Mouse (Mus musculus) liver, adult (tissue): Measurements from ENCODE around the gene Cfap126.
A peak's percentile ranks its signal among the peaks of the same experiment; 100 is the strongest.

Experiments used
- GATA4 ChIP-seq: IDR thresholded peaks from 2 replicates; pipeline ENCODE4 v1.6.1; 2014; ENCODE audit warnings: mild to moderate bottlenecking, low read length; ENCODE audit not compliant: insufficient replicate concordance

The Cfap126 gene

DNA sequence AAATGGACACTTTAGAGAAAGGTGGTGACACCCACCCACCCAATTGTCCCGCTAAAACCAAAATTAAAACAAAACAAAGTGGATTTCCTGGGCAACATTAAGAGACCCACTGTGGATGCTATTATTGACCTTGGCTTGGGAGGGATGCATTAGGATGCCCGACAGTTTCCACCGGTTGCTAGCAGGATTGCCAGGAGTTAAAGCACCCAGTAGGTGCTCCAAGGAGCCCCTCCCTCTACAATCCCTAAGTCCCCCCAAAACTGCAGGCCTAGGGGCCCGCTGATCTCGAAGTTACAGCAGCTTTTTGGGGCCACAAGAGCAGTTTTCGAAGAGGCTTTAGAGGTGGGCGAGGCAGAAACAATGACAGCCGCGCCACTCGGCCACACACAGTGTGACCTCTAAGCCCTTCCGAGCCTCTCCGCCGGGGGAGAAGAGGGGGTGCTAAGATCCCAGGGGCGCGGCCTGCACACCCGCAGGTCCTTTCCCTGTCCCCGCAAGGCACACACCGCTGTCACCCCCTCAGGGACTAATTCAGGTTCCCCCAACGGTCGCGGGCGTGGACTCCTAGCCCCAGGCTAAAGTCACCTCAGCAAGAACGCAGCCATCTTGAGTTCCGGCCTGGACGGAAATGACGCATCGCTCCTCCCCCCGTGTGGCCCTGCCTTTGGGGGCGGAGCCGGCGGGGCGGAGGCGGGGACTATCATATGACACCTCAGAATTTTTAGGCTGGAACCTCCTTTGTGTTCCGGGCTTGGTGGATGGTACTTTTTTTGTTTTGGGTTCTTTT lies 36.4 kb downstream of the Cfap126 start, which contains the start of the genes Sdhc and Mpz:
Gene Sdhc (minus strand): TSS at position 630 of the 787 bp plus-strand sequence.
Gene Mpz (plus strand): TSS at position 738 of the 787 bp plus-strand sequence.
- TF ChIP-seq GATA4 = no peak

DNA sequence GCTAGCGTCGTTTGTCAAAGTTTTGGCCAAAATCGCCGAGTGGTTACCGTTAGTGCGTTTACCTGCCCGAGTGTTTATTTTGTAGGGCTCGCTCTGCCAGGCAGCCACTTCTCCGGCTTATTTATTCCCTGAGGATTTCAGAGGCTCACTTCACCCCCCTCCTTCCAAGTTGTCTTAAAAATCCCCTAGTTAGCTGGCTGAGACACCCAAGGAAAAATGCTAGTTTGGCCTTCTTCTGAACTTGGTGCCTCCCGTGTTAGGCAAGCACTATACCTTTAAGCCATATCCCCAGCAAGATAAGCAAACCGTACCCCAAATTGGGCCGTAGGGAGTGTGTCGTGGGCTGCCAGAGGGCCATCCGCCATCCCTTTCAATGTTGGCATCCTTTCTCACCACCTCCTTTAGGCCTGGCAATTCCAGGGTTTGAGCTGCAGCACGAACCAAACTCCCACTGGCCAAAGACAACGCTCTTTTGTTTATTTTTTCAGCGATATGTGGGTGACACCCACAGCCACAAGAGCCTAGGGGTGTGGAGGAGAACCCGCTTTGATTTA lies 37.2 kb downstream of the Cfap126 start:
- no peak for TF ChIP-seq GATA4

DNA sequence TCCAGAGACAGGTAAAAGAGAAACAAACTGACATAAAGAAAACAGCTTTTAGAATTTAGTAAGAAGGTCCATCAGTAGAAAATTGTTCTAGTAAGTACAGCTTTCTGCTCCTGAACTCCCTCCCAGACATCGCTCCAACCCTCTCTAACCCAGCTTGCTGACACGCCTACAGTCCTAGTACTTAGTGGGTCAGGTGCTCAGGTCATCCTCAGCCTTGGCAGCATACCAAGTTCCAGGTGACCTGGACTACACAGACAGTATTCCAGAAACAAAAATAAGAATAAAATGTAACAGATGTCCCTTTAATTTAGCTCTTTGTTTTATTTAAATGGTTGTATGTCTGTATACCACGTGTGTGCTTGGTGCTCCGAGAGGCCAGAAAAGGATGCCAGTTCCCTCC lies 38.2 kb downstream of the Cfap126 start:
- no peak for TF ChIP-seq GATA4

DNA sequence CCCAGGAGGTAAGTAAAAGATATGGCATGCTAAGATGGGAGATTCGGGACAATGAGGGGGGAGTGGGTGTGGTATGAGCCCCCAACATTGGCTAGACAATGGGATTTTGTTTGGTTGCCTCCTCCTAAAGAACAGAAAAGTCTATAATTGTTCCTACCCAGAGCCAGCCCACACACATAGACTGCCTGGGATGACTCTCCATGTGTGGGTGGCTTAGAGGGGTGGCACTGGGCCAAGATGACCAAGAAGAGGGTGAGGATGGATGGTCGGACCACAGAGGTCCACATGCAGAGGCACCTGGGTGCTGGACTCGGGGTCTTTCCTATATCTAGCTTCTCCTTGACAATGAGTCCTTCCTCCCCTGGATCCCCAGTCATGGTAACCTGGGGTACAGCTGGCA lies 42.9 kb downstream of the Cfap126 start:
- no peak for TF ChIP-seq GATA4

DNA sequence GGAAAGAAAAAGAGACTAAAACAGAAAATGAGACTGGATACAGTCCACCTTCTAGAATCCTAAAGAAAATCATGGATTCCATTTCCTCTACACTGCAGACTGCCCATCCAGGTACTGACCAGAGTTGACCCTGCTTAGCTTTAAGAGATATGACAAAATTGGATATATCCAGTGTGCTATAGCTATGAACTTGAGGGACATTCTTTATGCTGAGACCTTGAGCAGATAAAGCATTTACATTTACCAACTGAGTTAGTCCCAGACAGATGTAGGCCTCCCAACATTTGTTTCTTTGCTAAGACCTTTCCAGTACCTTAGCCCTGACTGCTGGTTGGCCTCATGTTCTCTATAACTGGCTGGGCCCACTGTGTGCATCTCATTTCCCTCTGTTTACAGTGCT lies 44.2 kb downstream of the Cfap126 start:
- no peak for TF ChIP-seq GATA4

DNA sequence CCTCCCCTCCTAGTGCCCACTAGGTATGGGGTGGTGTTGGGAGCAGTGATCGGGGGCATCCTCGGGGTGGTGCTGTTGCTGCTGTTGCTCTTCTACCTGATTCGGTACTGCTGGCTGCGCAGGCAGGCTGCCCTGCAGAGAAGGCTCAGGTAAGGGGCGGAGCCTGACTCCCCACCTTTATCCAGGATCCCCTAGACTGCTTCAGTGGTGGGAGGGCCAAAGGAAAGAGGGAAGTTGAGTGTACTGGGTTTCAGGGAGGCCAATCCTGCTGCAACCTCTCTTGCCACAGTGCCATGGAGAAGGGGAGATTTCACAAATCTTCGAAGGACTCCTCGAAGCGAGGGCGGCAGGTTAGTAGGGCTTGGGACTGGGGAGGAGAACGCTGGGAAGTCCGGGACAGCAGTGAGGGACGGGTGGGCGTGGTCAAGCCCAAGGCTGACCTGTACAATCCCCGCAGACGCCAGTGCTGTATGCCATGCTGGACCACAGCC lies 45.8 kb downstream of the Cfap126 start:
- no peak for TF ChIP-seq GATA4

DNA sequence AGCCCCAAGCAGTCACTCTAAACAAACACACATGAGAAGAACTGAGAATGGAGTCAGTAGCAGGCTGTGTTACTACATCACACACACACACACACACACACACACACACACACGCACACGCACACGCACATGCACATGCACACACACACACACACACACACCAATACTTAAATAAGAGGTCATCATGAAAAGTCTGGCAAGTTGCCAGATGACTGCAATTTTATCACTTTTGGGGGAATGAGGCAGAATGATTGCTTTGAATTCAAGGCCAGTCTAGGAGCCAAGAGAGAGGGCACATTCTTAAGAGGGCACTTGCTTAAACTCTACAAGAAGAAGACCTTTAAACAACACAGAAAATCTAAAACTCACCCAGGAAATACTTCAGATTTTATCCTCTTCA lies 48.8 kb downstream of the Cfap126 start:
- no peak for TF ChIP-seq GATA4

DNA sequence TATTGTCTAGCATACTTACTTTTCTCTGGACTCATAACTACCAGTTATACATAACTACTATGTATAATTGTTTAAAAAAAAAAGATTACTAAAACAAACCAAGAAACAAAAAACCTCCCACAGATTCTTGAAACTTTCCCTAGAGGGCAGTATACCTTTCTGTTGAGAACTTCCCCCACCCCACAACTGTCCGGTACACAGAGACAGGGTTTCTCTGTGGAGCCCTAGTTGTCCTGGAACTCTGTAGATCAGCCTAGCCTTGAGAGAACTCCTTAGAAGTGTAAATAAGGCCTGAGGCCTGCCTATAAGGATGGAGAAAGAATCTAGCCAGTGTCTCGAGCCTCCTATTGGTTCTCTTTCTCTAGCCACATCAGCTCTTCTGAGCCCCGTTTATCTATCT lies 50.5 kb downstream of the Cfap126 start:
- no peak for TF ChIP-seq GATA4

DNA sequence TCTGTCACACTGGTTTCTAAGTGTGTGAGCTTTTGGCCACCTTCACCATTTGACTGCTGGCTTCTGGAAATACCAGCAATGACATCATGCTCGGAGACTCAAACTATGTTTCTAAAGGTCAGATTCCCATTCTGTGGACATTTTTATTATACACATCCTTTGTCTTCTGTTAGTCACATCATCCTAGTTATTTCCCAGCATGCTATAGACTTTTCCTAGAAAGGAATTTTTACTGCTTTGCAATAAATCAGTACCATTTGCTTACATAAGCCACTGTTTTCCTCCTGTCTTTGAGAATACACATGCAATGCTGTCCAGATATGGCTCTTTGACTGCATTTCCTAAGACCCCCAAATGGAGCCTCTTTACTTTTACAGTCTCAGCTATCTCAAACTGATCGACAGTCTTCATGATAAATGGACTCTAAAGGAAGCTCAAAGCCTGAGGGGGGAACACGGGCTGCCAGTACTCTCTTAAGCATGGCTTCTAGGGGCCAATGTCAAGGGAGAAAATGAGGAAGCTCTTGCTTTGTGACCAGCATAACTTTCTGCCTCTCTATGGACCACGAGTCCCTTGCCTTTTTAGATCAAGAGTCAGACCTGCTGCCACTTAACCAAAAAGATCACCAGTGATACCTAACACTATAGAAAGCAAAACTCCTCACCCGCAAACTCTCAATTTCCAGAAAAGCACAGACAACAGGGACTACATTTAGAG lies 52.1 kb downstream of the Cfap126 start:
- TF ChIP-seq GATA4 = no peak

DNA sequence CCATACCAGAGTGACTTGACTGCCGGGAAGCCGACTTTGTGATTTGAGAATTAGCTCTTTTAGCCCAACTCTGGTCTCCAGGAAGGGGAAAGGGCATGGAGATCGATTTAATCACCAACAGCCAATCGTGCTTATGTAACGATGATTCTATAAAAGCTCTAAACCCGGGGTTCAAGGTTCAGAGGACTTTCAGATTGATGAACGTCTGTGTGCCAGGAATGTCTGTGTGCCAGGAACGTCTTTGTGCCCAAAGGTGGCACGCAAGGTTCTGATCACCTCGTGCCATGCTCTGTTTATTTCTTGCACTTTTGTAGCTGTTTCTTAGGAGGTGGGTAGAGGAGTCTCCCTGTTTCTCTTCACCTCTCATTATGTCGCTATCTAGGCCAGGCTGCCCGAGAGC lies 55.2 kb downstream of the Cfap126 start:
- peak; percentile 17; the same call in 1 of the 2 replicates for TF ChIP-seq GATA4

DNA sequence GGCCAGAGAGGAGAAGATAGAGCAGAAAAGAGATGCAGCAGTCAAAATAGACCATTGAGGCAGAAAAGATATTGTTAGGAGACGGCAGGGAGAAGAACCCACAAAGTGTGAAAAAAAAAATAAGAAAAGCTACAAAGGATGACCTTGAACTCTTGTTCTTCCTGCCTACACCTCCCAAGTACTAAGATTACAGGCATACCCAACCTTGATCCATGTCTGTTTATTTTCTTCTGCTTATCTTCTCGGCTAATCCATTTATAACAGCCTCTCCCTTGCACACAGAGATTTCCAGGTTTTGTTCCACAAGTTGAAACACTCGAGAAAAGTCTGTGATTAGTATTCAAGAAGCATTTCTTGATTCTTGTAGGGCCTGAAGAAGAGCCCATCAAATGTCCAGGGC lies 56.2 kb downstream of the Cfap126 start:
- peak; percentile 30; the same call in 1 of the 2 replicates for TF ChIP-seq GATA4

DNA sequence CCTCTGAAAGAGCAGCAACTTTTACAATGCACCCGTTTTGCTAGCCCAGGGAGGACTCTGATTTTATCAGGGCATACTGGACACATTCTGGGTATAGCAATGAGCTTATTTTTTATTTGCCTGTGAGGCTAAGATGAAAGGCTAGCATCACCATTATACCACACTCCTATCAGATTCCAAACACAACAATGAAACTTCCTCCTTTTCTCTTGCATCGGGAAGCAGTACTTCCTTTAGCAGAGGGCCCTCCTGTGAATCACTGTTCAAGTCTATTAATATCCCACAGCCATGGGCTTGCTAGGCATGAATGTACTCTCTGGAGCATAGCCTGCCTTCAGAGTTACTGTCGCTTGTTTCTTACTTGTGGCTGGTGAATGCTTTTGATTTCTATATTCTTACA lies 57.4 kb downstream of the Cfap126 start:
- 0 out of 2 replicates have a peak, but pooled peaks have one; percentile 52 for TF ChIP-seq GATA4

DNA sequence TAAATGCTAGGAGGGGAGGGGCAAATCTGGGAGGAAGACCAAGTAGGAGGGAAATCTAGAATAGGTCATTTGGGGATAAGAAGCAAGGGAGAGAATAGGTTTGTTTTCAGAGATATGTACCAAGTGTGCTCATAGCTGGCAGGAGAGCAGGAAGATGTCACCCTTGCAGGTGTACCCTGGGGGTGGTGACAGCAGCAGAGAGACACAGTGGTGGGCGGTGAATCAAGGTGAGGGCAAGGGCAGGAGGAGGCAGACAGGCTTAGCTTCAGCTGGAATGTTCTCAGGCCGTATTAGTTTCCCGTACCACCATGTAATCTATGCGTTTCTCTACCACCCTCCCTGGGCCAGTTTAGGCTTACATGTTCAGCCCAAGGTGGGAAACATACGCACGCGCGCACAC lies 59.1 kb downstream of the Cfap126 start:
- TF ChIP-seq GATA4 = no peak
